12 mouse cellular contexts compared by ENCODE assay signal in the genomic region with DNA sequence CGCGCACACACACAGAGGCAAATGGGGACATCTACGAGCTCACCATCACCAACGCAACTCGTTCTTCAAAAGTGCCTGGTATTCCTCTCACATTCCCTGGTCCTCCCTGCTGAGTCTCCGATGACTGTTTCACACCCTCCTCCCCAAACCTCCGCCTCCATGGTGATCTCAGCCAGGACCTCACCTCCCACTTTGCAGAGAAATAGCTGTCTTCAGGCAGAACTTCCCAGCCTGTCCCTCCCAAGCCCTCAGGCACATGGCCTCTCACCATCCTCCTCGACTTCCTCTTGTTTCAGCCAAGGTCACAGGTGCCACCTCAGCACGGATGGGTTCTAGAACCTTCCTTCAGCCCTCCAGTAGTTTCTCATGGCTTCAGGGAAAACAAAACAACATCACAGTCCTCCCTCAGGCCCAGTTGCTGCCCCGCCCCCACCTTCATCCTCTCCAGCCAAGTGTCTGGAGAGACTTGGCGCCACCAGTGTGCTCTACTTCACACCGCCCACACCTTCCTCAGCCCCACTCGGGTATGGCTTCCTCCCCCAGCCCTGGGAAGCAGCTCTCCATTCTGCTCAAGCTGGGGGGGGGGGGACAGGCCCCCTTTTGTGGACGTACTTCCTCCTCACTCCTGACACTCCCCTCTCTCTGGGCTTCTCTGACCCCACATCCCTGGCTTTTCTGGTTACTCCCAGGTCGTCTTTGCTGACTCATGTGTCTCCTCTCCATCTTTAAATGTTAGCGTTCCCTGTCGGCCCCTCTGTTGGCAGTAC. TPM values are rescaled to one million over a fixed set of nuclear protein-coding genes. Genes with fewer than 3 reads are reported as not detected.
DNase-seq lines count a peak whose midpoint lies in the region; ATAC-seq lines count a peak whose summit lies in the region.
"Had no signal": no experiment of that assay in that cellular context is flagged by ENCODE, and none has a peak within 500 bp of the region (broad histone marks: within the 10 kb centered on the region; RNA-seq: fewer than 3 reads in every experiment).

No protein-coding gene starts in this region.

- 39% methylated on average over 17 of the region's 17 CpGs for WGBS in kidney, embryonic 15.5 days
- WGBS in hindbrain, embryonic 11.5 days, result 73% methylated on average over 17 of the region's 17 CpGs
- 34% methylated on average over 17 of the region's 17 CpGs for WGBS in liver, embryonic 12.5 days (ENCODE audit: insufficient replicate concordance)
- WGBS in midbrain, embryonic 14.5 days, result 85% methylated on average over 17 of the region's 17 CpGs

- no peaks in the 10 kb centered on the region for H3K9me3 ChIP-seq in kidney, embryonic 15.5 days (replicated peaks)
- no peaks in the 10 kb centered on the region for H3K9me3 ChIP-seq in hindbrain, embryonic 11.5 days (ENCODE audit: control insufficient read depth, low read length)
- H3K9me3 ChIP-seq in liver, embryonic 12.5 days (replicated peaks), result no peaks in the 10 kb centered on the region
- H3K9me3 ChIP-seq in midbrain, embryonic 14.5 days (ENCODE audit: control insufficient read depth, low read length), result no peaks in the 10 kb centered on the region
- H3K9me3 ChIP-seq: G1E had no signal

- no peak overlapping the region for H3K9ac ChIP-seq in kidney, embryonic 15.5 days
- H3K9ac ChIP-seq in hindbrain, embryonic 11.5 days (ENCODE audit: low read depth, low read length), result no peak overlapping the region
- no peak overlapping the region for H3K9ac ChIP-seq in liver, embryonic 12.5 days
- no peak overlapping the region for H3K9ac ChIP-seq in midbrain, embryonic 14.5 days (replicated peaks; ENCODE audit: low read length)

- ATAC-seq in kidney, embryonic 15.5 days (replicated peaks; ENCODE audit: low FRiP score), result peak; percentile 60; the same call in 1 of the 2 replicates
- ATAC-seq in hindbrain, embryonic 11.5 days (ENCODE audit: low FRiP score), result no peak
- no peak for ATAC-seq in liver, embryonic 12.5 days
- no peak for ATAC-seq in midbrain, embryonic 14.5 days (ENCODE audit: low FRiP score, low TSS enrichment)

- H3K4me2 ChIP-seq in kidney, embryonic 15.5 days, result no peak overlapping the region
- no peak overlapping the region for H3K4me2 ChIP-seq in hindbrain, embryonic 11.5 days (replicated peaks; ENCODE audit: low read depth, low read length)
- H3K4me2 ChIP-seq in liver, embryonic 12.5 days, result no peak overlapping the region
- H3K4me2 ChIP-seq in midbrain, embryonic 14.5 days (ENCODE audit: low read length), result no peak overlapping the region
- H3K4me2 ChIP-seq: midbrain, embryonic 11.5 days had no signal

- H3K4me1 ChIP-seq in kidney, embryonic 15.5 days, result peaks cover 11% of the 10 kb centered on the region
- H3K4me1 ChIP-seq in hindbrain, embryonic 11.5 days (replicated peaks; ENCODE audit: control insufficient read depth, insufficient read depth, low read length), result no peaks in the 10 kb centered on the region
- H3K4me1 ChIP-seq in liver, embryonic 12.5 days, result no peaks in the 10 kb centered on the region
- H3K4me1 ChIP-seq in midbrain, embryonic 14.5 days (ENCODE audit: control insufficient read depth, insufficient read depth, low read length), result peaks cover 9% of the 10 kb centered on the region

- no peak overlapping the region for H3K27ac ChIP-seq in kidney, embryonic 15.5 days
- H3K27ac ChIP-seq in hindbrain, embryonic 11.5 days (ENCODE audit: low read depth, low read length), result no peak overlapping the region
- H3K27ac ChIP-seq in liver, embryonic 12.5 days, result no peak overlapping the region
- H3K27ac ChIP-seq in midbrain, embryonic 14.5 days (replicated peaks; ENCODE audit: low read depth, low read length), result no peak overlapping the region

- DNase-seq in kidney, adult 9 months, result no peak
- DNase-seq in R1 (ENCODE audit: low read depth, low spot score), result peak; percentile 48
- peak; percentile 70 to 80 for DNase-seq in frontal cortex, adult 2 months (ENCODE audit: extremely low spot score in 1 of 2, low spot score in 1 of 2)
- DNase-seq in left cerebral cortex, adult 18-20 months (ENCODE audit: low spot score in 2 of 2), result peak; percentile 75 to 87
- no peak for DNase-seq in hindbrain, embryonic 11.5 days (ENCODE audit: low spot score)
- DNase-seq in midbrain, embryonic 14.5 days, result no peak
- DNase-seq: adrenal gland, postnatal 25 days; thymus, postnatal 4 days had no signal

- no peaks in the 10 kb centered on the region for H3K27me3 ChIP-seq in kidney, embryonic 15.5 days
- no peaks in the 10 kb centered on the region for H3K27me3 ChIP-seq in hindbrain, embryonic 11.5 days (ENCODE audit: control insufficient read depth, insufficient read depth, low read length)
- no peaks in the 10 kb centered on the region; the same call in 1 of the 2 replicates for H3K27me3 ChIP-seq in liver, embryonic 12.5 days (replicated peaks)
- H3K27me3 ChIP-seq in midbrain, embryonic 14.5 days (ENCODE audit: control insufficient read depth, insufficient read depth, low read length), result no peaks in the 10 kb centered on the region

- H3K4me3 ChIP-seq in kidney, embryonic 15.5 days (replicated peaks), result no peak overlapping the region
- no peak overlapping the region for H3K4me3 ChIP-seq in hindbrain, embryonic 11.5 days (ENCODE audit: low read depth, low read length)
- H3K4me3 ChIP-seq in liver, embryonic 12.5 days, result no peak overlapping the region
- no peak overlapping the region for H3K4me3 ChIP-seq in midbrain, embryonic 14.5 days (replicated peaks; ENCODE audit: low read depth, low read length)

- no peaks in the 10 kb centered on the region for H3K36me3 ChIP-seq in kidney, embryonic 15.5 days
- no peaks in the 10 kb centered on the region for H3K36me3 ChIP-seq in hindbrain, embryonic 11.5 days (ENCODE audit: control insufficient read depth, insufficient read depth, low read length)
- H3K36me3 ChIP-seq in liver, embryonic 12.5 days, result no peaks in the 10 kb centered on the region
- H3K36me3 ChIP-seq in midbrain, embryonic 14.5 days (ENCODE audit: control insufficient read depth, insufficient read depth, low read length), result peaks cover 7% of the 10 kb centered on the region; the same call in 1 of the 2 replicates
- H3K36me3 ChIP-seq: G1E had no signal

RNA-seq across cellular contexts. Expression of gene Lrrn2, which starts 13.4 kb away (rescaled TPM):
- polyA plus RNA-seq in kidney, embryonic 15.5 days (2015; fragmentation: Nextera tagmentation; extraction: Ambion mirVana), result 4.2 and 6.9 TPM in 2 replicates
- 53.9 and 61.9 TPM in 2 replicates for polyA plus RNA-seq in frontal cortex, adult 2 months (2012; rRNA removed)
- 10 to 100 TPM; 88.8 to 95.5 TPM for total RNA-seq in left cerebral cortex, adult 18-20 months (2021)
- polyA plus RNA-seq in hindbrain, embryonic 11.5 days (2014; fragmentation: Nextera tagmentation; extraction: Ambion mirVana), result 6.2 and 7.2 TPM in 2 replicates
- 0.55 and 0.62 TPM in 2 replicates for polyA plus RNA-seq in liver, embryonic 12.5 days (2016; fragmentation: Nextera tagmentation; extraction: Ambion mirVana)
- 36.5 and 37.0 TPM in 2 replicates for polyA plus RNA-seq in midbrain, embryonic 14.5 days (2014; fragmentation: Nextera tagmentation; extraction: Ambion mirVana)
- polyA plus RNA-seq: G1E had no signal

Comparison
In these comparisons a context has a peak if more than half of its experiments do, and no peak if none do; other contexts are left out.
1. DNase-seq: peak in R1 (single experiment), frontal cortex, adult 2 months (2 of 2) and left cerebral cortex, adult 18-20 months (2 of 2); none in kidney, adult 9 months (single experiment), hindbrain, embryonic 11.5 days (single experiment) and midbrain, embryonic 14.5 days (single experiment).